Mouse (Mus musculus) ovary, postnatal 10 days (tissue): ENCODE measurements around the gene Tagap.
"Not testable (repeated sequence)": the region's sequence is repeated elsewhere in the genome, so short reads cannot be mapped to it uniquely, and the experiment has no call there.

Experiments used
- DNase-seq: peaks from one replicate; pipeline ENCODE4 v3.0.0; 2022; ENCODE audit warnings: low spot score

The Tagap gene

GRCm38 (mm10) chr17:7914596-7915227, 11.1 kb upstream of the Tagap start:
- no peak for DNase-seq

DNA sequence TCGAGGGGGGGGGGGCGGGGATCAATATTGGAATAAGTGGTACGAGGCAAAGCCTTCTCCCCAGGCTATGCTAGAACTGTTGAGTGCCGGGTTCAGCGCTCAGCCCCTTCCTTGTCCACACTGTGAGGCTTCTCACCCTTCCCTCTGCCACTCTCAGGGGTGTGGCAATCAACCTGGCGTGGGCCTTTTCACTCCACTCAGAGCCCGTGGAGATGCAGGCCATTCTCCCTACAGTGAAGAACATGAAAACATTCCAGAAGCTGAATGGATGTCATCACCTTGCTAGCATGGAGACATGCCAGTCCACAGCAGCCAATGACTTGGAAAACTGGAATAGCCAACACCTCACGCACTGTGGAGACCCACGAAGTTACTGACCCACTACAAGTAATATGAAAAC, 10.0 kb upstream of the Tagap start:
- no peak for DNase-seq

DNA sequence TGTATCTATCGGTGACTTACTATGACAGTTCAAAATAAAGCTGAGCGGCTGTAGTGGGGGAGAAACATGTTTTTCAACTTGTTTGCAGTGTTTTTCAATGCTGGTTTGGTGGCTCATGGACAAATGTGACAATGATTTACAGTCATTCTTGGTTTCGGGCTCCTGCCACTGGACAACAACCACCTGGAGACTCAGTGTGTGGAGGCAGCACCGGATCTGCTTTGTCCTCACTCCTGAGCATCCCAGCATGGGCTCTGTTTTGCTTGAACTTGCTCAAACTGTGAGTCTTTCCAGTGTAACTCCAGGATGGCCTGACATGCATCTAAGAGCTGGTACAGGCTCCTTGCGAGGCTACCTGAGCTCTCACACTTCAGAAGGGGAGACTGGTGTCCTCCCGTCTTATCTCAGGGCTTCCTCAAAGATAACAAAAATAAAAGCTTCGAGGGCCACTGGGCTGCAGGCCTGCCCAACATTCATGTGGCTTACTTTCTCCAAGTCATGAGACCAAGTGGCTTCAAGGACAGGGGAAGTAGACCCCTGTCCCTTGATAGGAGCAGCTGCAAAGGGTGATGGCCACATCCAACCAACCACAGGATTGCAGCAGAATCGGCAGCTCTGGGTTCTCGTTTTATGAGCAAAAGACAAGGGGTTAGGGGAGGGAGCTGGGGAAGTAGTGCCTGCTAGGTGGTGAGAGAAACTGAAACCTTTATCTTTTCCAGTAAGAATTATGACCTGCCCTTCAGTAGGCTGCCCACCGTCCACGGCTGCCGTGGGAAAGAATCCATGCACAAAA, 8.8 kb upstream of the Tagap start:
- no peak for DNase-seq

DNA sequence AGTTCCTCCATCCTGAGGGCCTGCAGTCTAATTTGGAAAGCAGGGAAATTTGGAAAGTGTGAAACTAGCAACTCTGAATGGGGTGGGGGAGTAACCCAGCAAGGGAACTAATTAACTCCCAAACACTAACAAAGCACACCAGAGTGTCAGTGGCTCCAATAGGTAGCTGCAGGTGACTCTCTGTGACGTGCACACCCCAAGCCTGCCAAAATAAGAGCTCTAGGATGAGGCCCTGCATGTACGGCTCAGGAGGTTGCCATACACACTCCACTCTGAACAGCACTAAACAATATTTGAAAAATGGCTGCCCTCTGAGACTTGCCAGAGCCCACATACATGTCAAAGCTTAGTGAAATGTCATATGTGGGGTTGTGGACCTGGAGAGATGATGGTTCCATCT, 7.4 kb upstream of the Tagap start:
- DNase-seq = no peak

DNA sequence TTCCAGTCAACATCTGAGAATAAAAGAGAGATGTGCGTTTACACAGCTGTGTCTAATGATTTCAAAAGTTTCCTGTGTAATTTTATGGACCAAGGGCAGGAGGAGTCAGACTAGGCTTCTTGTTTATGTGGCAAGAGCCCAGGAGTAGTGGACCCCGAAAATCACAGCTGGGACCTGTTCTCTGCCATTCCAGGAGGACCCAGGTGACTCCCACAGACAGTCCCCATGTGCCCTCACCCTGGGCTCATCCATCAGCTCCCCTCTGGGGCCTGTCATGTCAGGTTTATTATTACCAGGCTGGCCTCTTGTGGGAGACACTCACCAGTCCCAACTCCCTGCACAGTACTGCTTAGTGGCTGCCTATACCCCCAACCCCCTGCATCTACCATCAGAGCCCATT, 6.6 kb upstream of the Tagap start:
- DNase-seq = no peak

DNA sequence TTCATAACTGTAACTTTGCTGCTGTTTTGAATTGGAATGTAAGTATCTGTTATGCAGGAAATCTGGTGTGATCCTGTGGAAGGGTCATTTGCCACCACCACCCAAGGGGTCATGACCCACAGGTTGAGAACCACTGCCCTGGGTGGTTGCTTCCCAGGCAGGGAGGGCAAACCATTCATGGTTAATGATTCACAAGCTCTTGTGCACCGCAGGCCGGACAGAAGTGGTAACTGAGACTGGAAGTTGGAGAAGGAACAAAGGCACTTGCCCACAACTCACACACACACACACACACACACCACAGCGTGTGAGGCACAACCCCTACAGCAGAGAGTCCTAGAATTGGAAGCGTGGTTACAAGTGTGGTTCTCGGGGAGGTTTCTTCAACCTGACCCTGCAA, 3.2 kb upstream of the Tagap start:
- DNase-seq = no peak

- DNase-seq = no peak
Observed at GRCm38 (mm10) chr17:7924185-7924725, 1.5 kb upstream of the Tagap start.

DNA sequence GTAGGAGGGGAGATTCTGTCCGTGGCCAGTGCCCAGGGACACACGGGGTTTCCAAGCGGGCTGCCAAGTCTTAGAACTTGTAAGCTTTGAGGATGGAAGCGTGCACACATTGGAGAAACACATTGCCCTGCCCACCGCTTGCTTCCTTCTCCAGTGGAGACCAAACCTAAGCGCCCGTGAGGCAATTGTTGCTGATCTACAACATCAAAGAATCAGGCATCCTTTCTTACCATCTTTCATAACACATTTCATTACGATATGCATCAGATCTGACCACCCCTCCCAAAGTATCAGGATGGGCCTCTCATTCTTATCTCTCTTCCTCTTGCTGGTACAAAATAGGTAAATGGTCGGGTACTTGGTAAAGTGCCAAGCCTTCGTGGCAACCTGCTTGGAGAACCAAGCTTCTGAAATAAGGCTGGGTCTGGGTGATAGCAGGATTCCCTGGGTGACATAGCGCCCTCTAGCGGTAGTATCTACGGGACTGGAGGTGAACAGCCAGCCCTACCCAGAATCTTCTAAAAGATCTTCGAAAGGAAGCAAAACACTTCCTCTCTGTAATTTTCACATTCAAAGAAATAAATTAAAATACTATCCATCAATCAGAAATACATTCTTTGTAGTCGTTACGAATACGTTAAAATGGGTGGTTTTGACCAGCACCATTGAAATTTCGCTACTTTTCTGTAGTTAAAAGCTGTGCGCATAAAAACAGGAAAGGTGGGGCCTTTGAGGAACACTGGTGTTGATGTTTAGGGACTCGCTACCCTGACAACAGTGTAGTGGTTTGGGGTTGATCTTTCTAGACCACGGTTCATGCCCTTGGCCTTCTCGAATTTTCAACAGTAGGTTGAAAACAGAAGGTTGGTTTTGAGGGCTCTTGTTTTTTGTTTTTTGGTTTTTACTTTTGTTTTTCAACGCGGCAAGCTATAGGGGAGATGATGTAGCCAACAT, 2.1 kb downstream of the Tagap start:
- DNase-seq = peak; percentile 48

DNA sequence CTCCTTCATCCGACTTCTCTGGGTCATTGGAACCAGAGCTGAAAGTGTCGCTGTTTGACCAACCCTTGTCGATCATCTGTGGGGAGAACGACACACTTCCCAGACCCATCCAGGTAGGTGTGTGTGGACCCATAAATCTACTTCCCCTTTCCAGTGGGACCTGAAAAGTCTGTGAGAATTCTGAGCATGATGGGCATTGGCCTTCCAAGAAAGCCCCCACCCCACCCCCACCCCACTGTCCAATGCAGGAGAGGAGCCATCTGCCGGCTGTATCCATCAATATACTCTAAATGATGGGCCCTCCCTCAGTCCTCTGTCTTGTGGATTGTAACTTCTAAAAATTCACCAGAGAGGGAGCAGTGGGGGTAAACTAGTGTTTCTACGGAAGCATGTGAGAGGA, 2.9 kb downstream of the Tagap start:
- DNase-seq = no peak

DNA sequence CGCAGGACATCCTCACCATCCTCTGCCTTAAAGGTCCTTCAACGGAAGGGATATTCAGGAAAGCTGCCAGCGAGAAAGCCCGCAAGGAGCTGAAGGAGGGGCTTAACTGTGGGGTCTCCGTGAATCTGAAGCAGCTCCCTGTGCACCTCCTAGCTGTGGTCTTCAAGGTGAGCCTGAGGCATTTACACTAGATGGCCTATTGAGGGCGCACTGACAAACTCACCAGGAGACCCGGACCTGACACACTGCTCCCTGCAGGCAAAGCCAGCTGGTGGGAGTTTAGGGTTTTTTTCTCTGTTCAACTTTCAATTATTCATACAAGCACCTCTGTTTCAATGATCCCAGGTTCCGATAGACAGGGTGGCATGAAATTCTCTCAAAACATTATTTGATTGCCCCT, 3.5 kb downstream of the Tagap start:
- DNase-seq = no peak

GRCm38 (mm10) chr17:7931096-7931990, 5.5 kb downstream of the Tagap start:
- DNase-seq = no peak

GRCm38 (mm10) chr17:7932121-7932520, 6.3 kb downstream of the Tagap start:
- not testable (repeated sequence) for DNase-seq

DNA sequence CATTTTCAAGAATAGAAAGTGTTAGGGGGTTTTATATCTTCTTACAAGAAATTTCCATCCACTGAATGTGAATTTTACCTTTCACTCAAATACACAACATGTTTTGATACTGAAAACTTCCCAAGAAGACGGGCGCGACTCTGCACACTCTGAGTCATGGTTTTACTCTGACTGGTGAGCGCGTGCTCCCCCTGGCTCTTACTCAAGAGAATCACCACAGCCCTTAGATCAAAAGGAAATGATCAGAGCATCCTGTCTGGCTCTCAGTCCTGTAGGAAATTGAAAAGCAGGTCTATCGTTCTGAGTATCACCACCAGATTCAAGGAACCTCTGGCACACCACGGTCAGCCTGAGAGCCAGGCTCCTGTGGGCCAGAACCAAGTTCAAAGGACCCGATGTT, 13.8 kb downstream of the Tagap start:
- DNase-seq = no peak

GRCm38 (mm10) chr17:7945117-7946052, 19.6 kb downstream of the Tagap start, which contains the start of gene Rsph3a:
Gene Rsph3a, plus strand, starts transcription at chr17:7945614.
- peak; percentile 54 for DNase-seq

DNA sequence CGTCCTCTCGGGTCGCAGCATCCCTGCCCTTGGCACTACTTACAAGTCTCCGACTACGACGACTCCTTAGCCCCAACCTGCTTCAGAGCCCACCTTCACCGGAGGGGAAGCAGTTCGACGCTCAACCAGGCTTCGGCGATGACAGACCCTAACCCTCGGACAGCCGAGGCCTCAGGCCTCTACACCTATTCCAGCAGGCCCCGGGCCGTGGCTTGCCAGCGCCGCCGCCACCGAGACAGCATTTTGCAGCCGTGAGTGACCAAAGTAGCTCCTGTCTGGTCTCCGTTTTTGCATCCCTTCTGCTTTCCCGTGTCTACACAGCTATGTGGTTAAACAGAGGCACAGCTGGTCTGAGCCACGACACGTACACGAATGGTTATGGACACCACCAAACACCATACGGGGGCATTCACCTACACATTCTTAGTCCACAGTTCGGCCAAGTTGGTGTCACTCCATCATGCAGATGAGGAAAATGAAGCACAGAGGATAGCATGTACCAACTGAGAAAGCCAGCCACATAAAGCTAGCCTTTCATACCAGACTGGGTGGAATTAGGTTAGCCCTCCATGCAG, 20.3 kb downstream of the Tagap start:
- DNase-seq = not testable (repeated sequence)

DNA sequence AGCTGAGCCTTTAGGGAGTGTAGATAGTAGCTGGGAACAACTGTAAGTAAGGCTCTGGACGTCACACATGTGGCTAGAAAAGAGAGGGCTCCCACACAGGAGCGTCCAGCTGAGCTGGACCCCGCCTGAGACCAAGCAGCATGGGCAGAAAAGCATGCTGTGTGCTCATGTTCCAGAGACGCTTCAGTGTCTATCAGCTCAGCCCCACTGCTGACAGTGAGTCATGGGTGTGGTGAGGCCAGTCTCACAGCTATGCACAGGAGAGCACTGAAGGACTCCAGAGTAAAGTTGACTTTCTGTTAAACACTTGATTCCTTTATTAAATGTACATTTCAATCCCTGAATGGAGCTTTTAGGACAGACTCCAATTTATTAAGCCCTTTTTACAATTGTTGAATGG, 25.5 kb downstream of the Tagap start:
- not testable (repeated sequence) for DNase-seq

DNA sequence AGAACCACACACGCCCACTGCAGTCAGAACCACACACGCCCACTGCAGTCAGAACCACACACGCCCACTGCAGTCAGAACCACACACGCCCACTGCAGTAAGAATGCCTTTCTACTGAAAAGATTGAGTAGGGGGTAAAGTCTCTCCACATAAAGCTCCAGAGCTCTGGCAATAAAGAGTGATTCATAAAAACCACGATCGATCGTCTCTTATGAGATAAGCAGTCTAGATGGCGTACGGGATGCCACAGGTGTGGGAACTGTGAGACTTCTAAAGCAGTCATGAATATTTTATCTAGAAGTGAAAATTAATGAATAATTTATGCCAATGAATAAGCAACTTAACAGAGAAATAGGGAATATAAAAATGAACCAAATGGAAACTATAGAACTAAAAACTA, 31.4 kb downstream of the Tagap start:
- not testable (repeated sequence) for DNase-seq

DNA sequence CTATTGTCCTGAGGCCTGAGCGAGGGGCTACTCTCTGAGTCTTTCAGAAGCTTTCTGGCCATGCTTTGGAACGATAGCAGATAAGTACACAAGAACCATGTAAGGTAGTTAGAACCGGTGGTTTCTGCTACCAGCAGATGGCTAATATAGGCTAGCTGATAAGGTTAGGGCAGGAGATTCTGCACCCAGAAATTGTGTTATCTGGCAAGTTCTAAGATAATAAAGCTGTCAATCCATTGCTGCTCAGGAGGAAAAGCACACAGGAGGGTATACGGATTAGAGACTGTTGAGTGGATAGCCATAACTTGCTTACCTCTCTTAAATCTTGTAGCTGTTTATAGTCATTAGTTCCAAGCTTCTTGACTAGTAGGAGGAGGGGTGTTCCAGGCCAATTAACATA, 37.5 kb downstream of the Tagap start:
- not testable (repeated sequence) for DNase-seq

DNA sequence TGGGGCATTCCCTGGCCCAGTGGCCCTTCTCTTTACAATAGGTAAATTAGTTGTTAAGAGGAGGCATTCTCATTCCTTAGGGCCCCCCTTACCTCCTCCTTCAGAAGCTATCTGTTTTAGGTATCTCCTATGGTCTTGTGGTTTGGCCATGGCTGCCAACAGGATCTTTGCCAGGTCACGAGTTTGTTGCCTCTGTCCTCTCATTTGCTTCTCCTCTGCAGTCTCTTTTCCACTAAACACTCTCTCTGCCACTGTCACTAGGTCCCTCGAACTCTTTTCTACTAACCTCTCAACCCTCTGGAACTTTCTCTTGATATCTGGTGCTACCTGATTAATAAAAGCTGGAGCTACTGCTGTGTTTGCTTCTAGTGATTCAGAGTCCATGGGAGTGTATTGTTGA, 38.6 kb downstream of the Tagap start:
- not testable (repeated sequence) for DNase-seq

DNA sequence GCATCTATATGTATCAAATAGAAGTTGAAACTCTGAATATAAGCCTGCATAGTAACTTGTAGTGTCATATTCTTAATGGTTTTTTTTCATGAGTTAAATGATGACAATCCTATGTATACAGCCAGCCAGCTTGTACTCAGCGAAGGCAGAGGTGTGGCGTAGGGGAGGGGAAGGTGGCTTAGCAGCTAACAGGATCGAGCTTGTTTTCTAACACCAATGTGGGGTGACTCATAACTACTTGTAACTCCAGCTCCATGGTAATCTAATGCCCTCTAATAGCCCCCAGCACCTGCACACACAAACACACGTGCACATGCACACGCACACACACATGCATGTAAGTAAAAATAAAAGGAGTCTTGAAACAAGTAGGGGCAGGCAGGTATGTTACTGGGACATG, 42.7 kb downstream of the Tagap start:
- not testable (repeated sequence) for DNase-seq
